Mouse (Mus musculus) layer of hippocampus, postnatal 10 days (tissue): ENCODE measurements around the gene Mns1. TPM values are rescaled to one million over a fixed set of nuclear protein-coding genes. Genes with fewer than 3 reads are reported as not detected.

Experiments used
- DNase-seq, 2 experiments: peaks; one replicate each; pipeline ENCODE4 v3.0.0; 2021; ENCODE audit warnings: low spot score in 2 of 2
- microRNA-seq, 2 experiments: library from miRNA; unstranded; fragments of <30 nt; microRNA quantifications; one replicate each; pipeline ENCODE4 v1.2.0; 2021
- total RNA-seq, 2 experiments: library from RNA; stranded (reverse); gene quantifications; 2 replicates each; pipeline ENCODE4 v1.2.3; 2021

Mns1 gene
- total RNA-seq, 2 experiments from 2014 or later: 2.9 TPM

- DNase-seq: no peak
These were observed 30.8 kb downstream of the Mns1 start for GRCm38 (mm10) chr9:72468616-72469015.

- DNase-seq: no peak
These were observed 32.0 kb downstream of the Mns1 start for GRCm38 (mm10) chr9:72469851-72470250.

- peak; percentile 45 to 63 for DNase-seq
These were observed 37.7 kb downstream of the Mns1 start for GRCm38 (mm10) chr9:72475511-72475910.

- no peak for DNase-seq
These were observed 39.5 kb downstream of the Mns1 start for GRCm38 (mm10) chr9:72477306-72477705.

- DNase-seq: no peak
These were observed 41.5 kb downstream of the Mns1 start for GRCm38 (mm10) chr9:72479276-72479675.

GRCm38 (mm10) chr9:72488523-72488922, 50.7 kb downstream of the Mns1 start:
- DNase-seq: no peak

GRCm38 (mm10) chr9:72489131-72489530, 51.3 kb downstream of the Mns1 start:
- no peak for DNase-seq

- peak; percentile 86 to 88 for DNase-seq
These were observed 53.9 kb downstream of the Mns1 start for GRCm38 (mm10) chr9:72491559-72492193.

GRCm38 (mm10) chr9:72492194-72492565, 54.4 kb downstream of the Mns1 start, which contains the start of gene Tex9:
TSS of gene Tex9 (minus strand) at chr9:72492212.
- DNase-seq: no peak

GRCm38 (mm10) chr9:72493465-72493864, 55.7 kb downstream of the Mns1 start:
- DNase-seq: no peak

- no peak for DNase-seq
These were observed 56.3 kb downstream of the Mns1 start for GRCm38 (mm10) chr9:72493984-72494685.

GRCm38 (mm10) chr9:72496691-72497090, 58.9 kb downstream of the Mns1 start:
- no peak for DNase-seq

- no peak for DNase-seq
These were observed 59.4 kb downstream of the Mns1 start for GRCm38 (mm10) chr9:72497171-72497570.

Small RNA genes within 50 kb of the gene (microRNA-seq; reads per million reads assigned to microRNA genes)
- gene Gm28010: 0 reads per million in 2 experiments

Other genes starting within 250 kb of the Mns1 start
- 10 to 100 TPM; 49.3 to 60.5 TPM for gene Zfp280d, start 163.2 kb upstream of the Mns1 start, total RNA-seq
- 10 to 100 TPM; 11.2 to 13.1 TPM for gene Tex9, start 54.2 kb downstream of the Mns1 start, total RNA-seq
- gene Rfx7, start 94.2 kb downstream of the Mns1 start, total RNA-seq: 10 to 100 TPM; 33.8 to 34.3 TPM
- 100 to 1,000 TPM; 342 to 359 TPM for gene Nedd4, start 224.3 kb downstream of the Mns1 start, total RNA-seq